Comparison of ENCODE assay signal across 8 mouse cellular contexts in the genomic region with DNA sequence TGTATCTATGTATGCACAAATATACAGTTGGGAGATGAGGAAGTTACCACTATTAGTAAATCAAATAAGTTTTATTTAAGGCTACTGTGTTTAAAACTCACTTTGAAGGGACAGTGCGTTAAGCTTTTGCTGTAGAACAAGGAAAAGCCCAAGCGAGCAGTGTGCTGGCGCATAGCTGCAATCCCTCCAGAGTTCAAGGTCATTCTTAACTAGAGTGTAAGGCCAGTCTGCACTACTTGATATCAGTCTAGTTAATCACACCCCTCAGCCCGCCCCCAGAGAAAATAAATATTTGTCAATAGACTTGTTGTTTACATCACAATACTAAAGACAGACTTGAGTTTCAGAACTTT. TPM values are rescaled to one million over a fixed set of nuclear protein-coding genes. Genes with fewer than 3 reads are reported as not detected.
DNase-seq lines count a peak whose midpoint lies in the region; ATAC-seq and TF ChIP-seq lines count a peak whose summit lies in the region.

No protein-coding gene starts in this region.

- 0 out of 2 replicates have a peak, but pooled peaks cover 9% of the 10 kb centered on the region for H3K36me3 ChIP-seq in kidney, postnatal 0 days (ENCODE audit: insufficient read depth, low read length)
- no peaks in the 10 kb centered on the region; the same call in 1 of the 2 replicates for H3K36me3 ChIP-seq in embryonic facial prominence, embryonic 12.5 days
- H3K36me3 ChIP-seq in hindbrain, embryonic 15.5 days: peaks cover 8% of the 10 kb centered on the region; the same call in 1 of the 2 replicates
- H3K36me3 ChIP-seq in midbrain, embryonic 10.5 days: peaks cover 17% of the 10 kb centered on the region

- peak overlapping the region; percentile 85; the same call in 1 of the 2 replicates for H3K9ac ChIP-seq in kidney, postnatal 0 days (ENCODE audit: low read depth, low read length)
- H3K9ac ChIP-seq in embryonic facial prominence, embryonic 12.5 days: peak overlapping the region; percentile 92; the same call in 1 of the 2 replicates
- H3K9ac ChIP-seq in hindbrain, embryonic 15.5 days: peak overlapping the region; percentile 98

- peak overlapping the region; percentile 87 for H3K27ac ChIP-seq in kidney, postnatal 0 days
- no peak overlapping the region for H3K27ac ChIP-seq in embryonic facial prominence, embryonic 12.5 days
- peak overlapping the region; percentile 87 for H3K27ac ChIP-seq in hindbrain, embryonic 15.5 days (replicated peaks)
- H3K27ac ChIP-seq in midbrain, embryonic 10.5 days (replicated peaks): peak overlapping the region; percentile 92

- peak overlapping the region; percentile 90 for H3K4me2 ChIP-seq in kidney, postnatal 0 days (ENCODE audit: low read length)
- H3K4me2 ChIP-seq in embryonic facial prominence, embryonic 12.5 days (replicated peaks): peak overlapping the region; percentile 82
- peak overlapping the region; percentile 84 for H3K4me2 ChIP-seq in hindbrain, embryonic 15.5 days

- peaks cover 9% of the 10 kb centered on the region for H3K4me1 ChIP-seq in kidney, postnatal 0 days (replicated peaks; ENCODE audit: insufficient read depth, low read length)
- H3K4me1 ChIP-seq in embryonic facial prominence, embryonic 12.5 days: peaks cover 13% of the 10 kb centered on the region
- H3K4me1 ChIP-seq in hindbrain, embryonic 15.5 days (replicated peaks): peaks cover 23% of the 10 kb centered on the region
- H3K4me1 ChIP-seq in midbrain, embryonic 10.5 days: peaks cover 31% of the 10 kb centered on the region

- no peak for TF ChIP-seq CTCF in kidney, postnatal 0 days (IDR thresholded peaks at IDR 0.05; ENCODE audit: low read depth)

- 0 out of 2 replicates have a peak, but pooled peaks have one; percentile 29 for ATAC-seq in kidney, postnatal 0 days (replicated peaks; ENCODE audit: low FRiP score, low read depth)
- ATAC-seq in embryonic facial prominence, embryonic 12.5 days (ENCODE audit: insufficient number of reproducible peaks, insufficient read depth, low FRiP score, low TSS enrichment): no peak
- peak; percentile 7; the same call in 1 of the 2 replicates for ATAC-seq in hindbrain, embryonic 15.5 days (ENCODE audit: low FRiP score, low read depth)

- no peaks in the 10 kb centered on the region for H3K9me3 ChIP-seq in kidney, postnatal 0 days (replicated peaks; ENCODE audit: low read length)
- no peaks in the 10 kb centered on the region for H3K9me3 ChIP-seq in embryonic facial prominence, embryonic 12.5 days
- no peaks in the 10 kb centered on the region for H3K9me3 ChIP-seq in hindbrain, embryonic 15.5 days
- no peaks in the 10 kb centered on the region for H3K9me3 ChIP-seq in midbrain, embryonic 10.5 days (replicated peaks)

- 38% methylated on average over 4 of the region's 4 CpGs for WGBS in kidney, postnatal 0 days
- WGBS in embryonic facial prominence, embryonic 12.5 days: 51% methylated on average over 4 of the region's 4 CpGs
- WGBS in hindbrain, embryonic 15.5 days: 56% methylated on average over 4 of the region's 4 CpGs
- 61% methylated on average over 4 of the region's 4 CpGs for WGBS in midbrain, embryonic 10.5 days

- H3K4me3 ChIP-seq in kidney, postnatal 0 days (replicated peaks; ENCODE audit: low read depth, low read length): peak overlapping the region; percentile 87
- peak overlapping the region; percentile 95 for H3K4me3 ChIP-seq in embryonic facial prominence, embryonic 12.5 days
- peak overlapping the region; percentile 79 for H3K4me3 ChIP-seq in hindbrain, embryonic 15.5 days
- H3K4me3 ChIP-seq in midbrain, embryonic 10.5 days: peak overlapping the region; percentile 90

- H3K27me3 ChIP-seq in kidney, postnatal 0 days (ENCODE audit: insufficient read depth, low read length): no peaks in the 10 kb centered on the region
- H3K27me3 ChIP-seq in embryonic facial prominence, embryonic 12.5 days: no peaks in the 10 kb centered on the region
- H3K27me3 ChIP-seq in hindbrain, embryonic 15.5 days: no peaks in the 10 kb centered on the region
- H3K27me3 ChIP-seq in midbrain, embryonic 10.5 days (ENCODE audit: low read depth, poor library complexity, severe bottlenecking): no peaks in the 10 kb centered on the region

- DNase-seq in kidney, postnatal 0 days (ENCODE audit: low spot score): no peak
- DNase-seq in kidney, adult 9 months: no peak
- no peak for DNase-seq in midbrain, embryonic 10.5 days (ENCODE audit: low spot score)
- no peak for DNase-seq in urinary bladder, postnatal 10 days (ENCODE audit: low spot score)
- DNase-seq in embryo, embryonic 10.5 days (ENCODE audit: low spot score): no peak
- DNase-seq in adrenal gland, adult 18-20 months (ENCODE audit: low spot score in 2 of 2): no peak

RNA-seq across cellular contexts. Expression of a gene that starts 0.3 kb away (rescaled TPM):
- 13.7 and 13.8 TPM in 2 replicates for polyA plus RNA-seq in kidney, postnatal 0 days (2015; fragmentation: Nextera tagmentation; extraction: Ambion mirVana)
- polyA plus RNA-seq in embryonic facial prominence, embryonic 12.5 days (2016; fragmentation: Nextera tagmentation; extraction: Ambion mirVana): 23.6 and 26.6 TPM in 2 replicates
- polyA plus RNA-seq in hindbrain, embryonic 15.5 days (2015; fragmentation: Nextera tagmentation; extraction: Ambion mirVana): 16.2 and 17.3 TPM in 2 replicates
- polyA plus RNA-seq in midbrain, embryonic 10.5 days (2016; fragmentation: Nextera tagmentation; extraction: Ambion mirVana): 15.0 and 19.7 TPM in 2 replicates
- total RNA-seq in adrenal gland, adult 18-20 months (2021): 10 to 100 TPM; 50.1 to 61.3 TPM

RNA-seq across cellular contexts. Expression of a gene that starts 35.3 kb away (rescaled TPM):
- 73.7 and 88.5 TPM in 2 replicates for polyA plus RNA-seq in kidney, postnatal 0 days (2015; fragmentation: Nextera tagmentation; extraction: Ambion mirVana)
- polyA plus RNA-seq in embryonic facial prominence, embryonic 12.5 days (2016; fragmentation: Nextera tagmentation; extraction: Ambion mirVana): 1.7 and 1.9 TPM in 2 replicates
- polyA plus RNA-seq in hindbrain, embryonic 15.5 days (2015; fragmentation: Nextera tagmentation; extraction: Ambion mirVana): 4.3 and 4.8 TPM in 2 replicates
- 1.7 and 1.8 TPM in 2 replicates for polyA plus RNA-seq in midbrain, embryonic 10.5 days (2016; fragmentation: Nextera tagmentation; extraction: Ambion mirVana)
- under 1 TPM in 1 of 2 experiments, not detected in 1; 0.56 TPM for total RNA-seq in adrenal gland, adult 18-20 months (2021)

Comparison
In these comparisons a context has a peak if more than half of its experiments do, and no peak if none do; other contexts are left out.
1. RNA of a gene that starts 35.3 kb away (polyA plus RNA-seq): 73.7 to 88.5 TPM in kidney, postnatal 0 days; 4.3 to 4.8 TPM in hindbrain, embryonic 15.5 days, 1.7 to 1.9 TPM in embryonic facial prominence, embryonic 12.5 days and 1.7 to 1.8 TPM in midbrain, embryonic 10.5 days; every median in the first group is over 10 times any median in the second.
2. Peak in every context shown above with its lines, with median percentiles within 50 percentile points of each other: H3K4me2 ChIP-seq, H3K4me3 ChIP-seq and H3K9ac ChIP-seq.